Mouse (Mus musculus): ENCODE data around the gene Nicn1.
"Not testable (repeated sequence)": the region's sequence is repeated elsewhere in the genome, so short reads cannot be mapped to it uniquely, and the experiment has no call there.

DNA sequence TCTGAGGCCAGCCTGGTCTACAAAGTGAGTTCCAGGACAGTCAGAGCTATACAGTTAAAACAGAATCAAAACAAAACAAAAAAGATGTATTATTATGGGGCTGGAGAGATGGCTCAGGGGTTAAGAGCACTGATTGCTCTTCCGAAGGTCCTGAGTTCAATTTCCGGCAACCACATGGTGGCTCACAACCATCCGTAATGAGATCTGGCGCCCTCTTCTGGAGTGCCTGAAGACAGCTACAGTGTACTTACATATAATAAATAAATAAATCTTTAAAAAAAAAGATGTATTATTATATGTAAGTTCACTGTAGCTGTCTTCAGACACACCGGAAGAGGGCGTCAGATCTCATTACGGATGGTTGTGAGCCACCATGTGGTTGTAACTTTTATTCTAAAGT is 31.8 kb downstream of the Nicn1 start:
- TF ChIP-seq GATA1, TAL1 (IDR thresholded peaks at IDR 0.05; ENCODE audit: low read length): not testable (repeated sequence)

Data from erythroblast, embryonic 14.5 days (primary cell).